Mouse (Mus musculus) cerebellum, adult 8-10 months (tissue): ENCODE measurements at regions not wholly inside any gene's neighbourhood (a gene's known extent, or its start where the extent isn't known, plus 50 kb on each side); places are given as distances from the start of the nearest gene placed in this dataset.
A peak's percentile ranks its signal among the peaks of the same experiment; 100 is the strongest.

ENCODE experiments used
- DNase-seq: peaks from one replicate; pipeline ENCODE4 v3.0.0; 2022

DNA sequence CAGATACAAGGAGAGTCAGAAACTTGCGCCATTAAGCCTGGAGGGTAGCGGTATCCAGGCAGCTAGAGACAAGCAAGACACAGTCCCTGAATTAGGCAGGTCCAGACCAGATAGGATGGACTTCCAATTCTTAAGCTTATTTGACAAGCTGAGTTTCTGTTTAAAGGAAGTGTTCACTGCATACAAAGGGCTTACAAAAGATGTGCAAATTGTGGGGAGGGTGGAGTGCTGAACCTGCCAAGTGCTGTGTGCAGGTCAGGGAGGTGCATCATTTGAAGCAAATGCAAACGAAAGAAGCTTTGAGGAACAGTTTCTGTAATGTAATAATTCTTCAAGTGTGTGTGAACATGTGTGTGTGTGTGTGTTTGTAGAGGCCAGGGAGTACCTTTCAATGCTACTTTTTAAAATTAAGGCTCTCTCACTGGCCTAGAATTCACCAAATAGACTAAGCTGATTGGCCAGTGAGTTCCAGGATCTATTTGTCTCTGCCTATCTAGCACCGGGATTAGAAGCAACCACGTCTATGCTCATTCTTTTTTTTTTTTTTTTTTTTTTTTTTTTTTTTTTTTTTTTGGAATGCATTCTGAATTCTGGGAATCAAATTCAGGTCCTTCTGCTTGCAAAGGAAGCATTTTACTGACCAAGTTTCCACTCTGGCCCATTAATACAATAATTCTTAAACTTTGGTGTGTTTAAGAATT lies 74.6 kb upstream of the Gm4894 start:
- no peak for DNase-seq

DNA sequence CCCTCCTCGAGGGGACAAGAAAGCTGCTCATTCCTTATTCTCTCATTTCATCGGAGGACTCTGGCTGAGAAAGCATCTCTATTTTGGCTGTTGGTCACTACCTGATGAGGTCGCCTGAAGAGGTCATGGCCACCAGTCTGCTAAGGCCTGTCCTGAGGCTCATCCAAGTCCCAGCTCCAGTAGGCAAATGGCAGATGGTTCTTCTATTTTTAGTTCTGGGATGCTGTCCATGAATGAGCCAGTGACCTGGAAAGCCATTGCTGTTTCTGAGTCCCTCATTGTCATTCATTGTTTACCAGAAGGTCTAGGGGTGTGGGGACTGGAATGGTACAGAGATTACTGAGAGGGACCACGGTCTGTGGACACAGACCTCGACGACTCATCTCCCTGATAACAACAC lies 71.8 kb upstream of the Gm4894 start:
- DNase-seq = peak; percentile 77

DNA sequence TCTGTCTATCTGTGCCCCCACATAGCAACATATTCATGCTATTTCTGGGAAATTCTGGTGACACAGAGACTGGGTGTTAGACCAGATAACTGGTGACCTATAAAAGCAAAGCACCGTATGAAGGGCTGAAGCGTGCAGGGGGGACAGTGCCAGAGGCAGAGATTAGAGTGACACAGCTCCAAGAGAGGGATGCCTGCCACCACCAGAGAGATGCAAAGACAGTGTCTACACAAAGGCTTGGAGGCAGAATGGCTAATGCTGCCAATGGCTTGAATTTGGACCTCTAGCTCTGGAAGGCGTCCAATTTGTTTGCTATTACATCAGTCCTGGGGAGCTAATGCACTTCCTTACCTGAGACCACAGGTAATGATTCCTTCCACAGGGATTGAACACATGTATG lies 65.5 kb upstream of the Gm4894 start:
- DNase-seq = peak; percentile 59

- DNase-seq = peak; percentile 65
Observed at GRCm38 (mm10) chr9:49189426-49189825, 60.9 kb upstream of the Gm4894 start.

DNA sequence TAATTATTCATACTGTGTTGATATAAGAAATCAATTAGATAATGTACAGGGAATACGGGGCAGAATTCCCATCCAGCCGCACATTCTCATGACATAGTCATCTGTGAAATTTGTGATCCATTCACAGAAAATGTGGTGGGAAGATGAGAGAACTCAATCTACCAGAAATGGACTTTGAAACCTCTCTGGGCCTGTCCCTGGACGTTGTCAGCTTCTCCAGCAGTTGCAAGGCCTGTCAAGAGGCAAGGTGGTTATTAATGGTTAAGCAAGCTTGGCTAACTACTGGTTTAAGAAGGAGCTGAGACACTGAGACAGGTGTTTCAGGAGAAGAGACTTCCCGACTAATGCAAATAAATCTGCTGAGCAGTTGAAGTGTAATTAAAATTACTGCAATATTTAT lies 57.6 kb upstream of the Gm4894 start:
- DNase-seq = no peak
